In the genomic region with DNA sequence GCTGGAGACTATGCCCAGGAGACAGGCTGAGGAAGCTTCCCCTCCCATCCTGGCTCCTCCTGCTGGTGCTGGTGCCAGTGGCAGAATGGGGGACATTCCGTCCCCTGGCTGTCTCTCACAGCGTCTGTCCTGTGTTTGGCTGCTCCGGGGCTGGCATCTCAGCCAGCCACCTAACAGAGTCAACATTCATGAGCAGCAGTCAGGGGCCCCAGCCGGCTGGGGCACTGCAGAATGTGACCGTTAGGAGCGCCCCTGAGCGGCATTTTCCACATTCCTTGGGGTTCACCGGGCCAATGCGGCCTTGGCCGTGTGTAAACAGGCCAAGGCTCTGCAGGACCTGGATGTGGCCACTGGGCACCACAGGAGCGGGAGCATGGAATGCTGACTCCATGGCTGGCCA, we compare ENCODE assay signal across 8 mouse cellular contexts. TPM values are rescaled to one million over a fixed set of nuclear protein-coding genes. Genes with fewer than 3 reads are reported as not detected.
A peak's percentile ranks its signal among the peaks of the same experiment; 100 is the strongest.
DNase-seq lines count a peak whose midpoint lies in the region; ATAC-seq and TF ChIP-seq lines count a peak whose summit lies in the region.

No protein-coding gene starts in this region.

- no peaks in the 10 kb centered on the region for H3K36me3 ChIP-seq in testis, adult 2 months (ENCODE audit: control insufficient read depth, insufficient read depth, low read length)
- H3K36me3 ChIP-seq in heart, embryonic 14.5 days (ENCODE audit: control insufficient read depth, insufficient read depth, low read length), result no peaks in the 10 kb centered on the region

- DNase-seq in cerebellum, adult 11 months, result peak; percentile 38
- no peak for DNase-seq in testis, postnatal 14 days (ENCODE audit: low spot score)
- peak; percentile 60 to 65 for DNase-seq in layer of hippocampus, postnatal 10 days (ENCODE audit: low spot score in 2 of 2)
- DNase-seq in skeletal muscle tissue, adult 2 months (ENCODE audit: low read depth, low spot score), result peak; percentile 79
- no peak for DNase-seq in frontal cortex, postnatal 10 days (ENCODE audit: low spot score in 2 of 2)

- whole genome bisulfite sequencing in heart, embryonic 14.5 days, result 21% methylated on average over 11 of the region's 11 CpGs

- no peak overlapping the region for H3K27ac ChIP-seq in testis, adult 2 months (ENCODE audit: control insufficient read depth, insufficient read depth, low read depth, low read length)
- H3K27ac ChIP-seq in heart, embryonic 14.5 days (replicated peaks in 1 of 2; ENCODE audit: control insufficient read depth in 1 of 2, insufficient read depth in 1 of 2, low read depth in 2 of 2, low read length in 2 of 2), result peak overlapping the region; percentile 31 to 51; a peak in 3 of 4 replicates

- ATAC-seq in cerebellum, adult (ENCODE audit: insufficient number of reproducible peaks, low FRiP score, low TSS enrichment), result no peak
- peak; percentile 10; the same call in 1 of the 2 replicates for ATAC-seq in heart, embryonic 14.5 days (ENCODE audit: insufficient number of reproducible peaks, insufficient read depth, low FRiP score, low read depth)

- H3K27me3 ChIP-seq in testis, adult 2 months (ENCODE audit: control insufficient read depth, insufficient read depth, low read length), result no peaks in the 10 kb centered on the region
- H3K27me3 ChIP-seq in heart, embryonic 14.5 days (ENCODE audit: control insufficient read depth, insufficient read depth, low read length), result peaks cover 16% of the 10 kb centered on the region

- no peak overlapping the region for H3K9ac ChIP-seq in heart, embryonic 14.5 days (ENCODE audit: low read length)

- no peak for TF ChIP-seq POLR2A in testis, adult 2 months (IDR thresholded peaks at IDR 0.05; ENCODE audit: control insufficient read depth, low read depth, low read length)

- H3K4me3 ChIP-seq in testis, adult 2 months (ENCODE audit: control insufficient read depth, low read depth, low read length), result no peak overlapping the region
- no peak overlapping the region for H3K4me3 ChIP-seq in heart, embryonic 14.5 days (ENCODE audit: control insufficient read depth in 1 of 2, insufficient read depth in 1 of 2, low read depth in 1 of 2, low read length in 2 of 2)

- peak; percentile 21; the same call in 1 of the 2 replicates for TF ChIP-seq CTCF in testis, adult 2 months (IDR thresholded peaks at IDR 0.05; ENCODE audit: control insufficient read depth, insufficient read depth, insufficient replicate concordance, low read depth, low read length)

- no peak overlapping the region for H3K4me2 ChIP-seq in heart, embryonic 14.5 days (ENCODE audit: low read length)

- H3K4me1 ChIP-seq in testis, adult 2 months (ENCODE audit: control insufficient read depth, insufficient read depth, low read length), result peaks cover 9% of the 10 kb centered on the region
- peaks cover 26 to 40% of the 10 kb centered on the region in 2 experiments for H3K4me1 ChIP-seq in heart, embryonic 14.5 days (ENCODE audit: control insufficient read depth in 2 of 2, insufficient read depth in 2 of 2, low read length in 2 of 2)

- H3K9me3 ChIP-seq in heart, embryonic 14.5 days (ENCODE audit: control insufficient read depth, low read length), result no peaks in the 10 kb centered on the region

RNA-seq across cellular contexts. Expression of a gene that starts 47.9 kb away (rescaled TPM):
- 35.2 and 35.7 TPM in 2 replicates for polyA plus RNA-seq in testis, adult 2 months (2012; rRNA removed)
- 4.4 and 6.1 TPM in 2 replicates for polyA plus RNA-seq in heart, embryonic 14.5 days (2014; fragmentation: Nextera tagmentation; extraction: Ambion mirVana)
- total RNA-seq in layer of hippocampus, postnatal 10 days (2021), result 10 to 100 TPM; 25.7 to 27.2 TPM

Comparison
In these comparisons a context has a peak if more than half of its experiments do, and no peak if none do; other contexts are left out.
1. DNase-seq: peak in cerebellum, adult 11 months (single experiment), layer of hippocampus, postnatal 10 days (2 of 2) and skeletal muscle tissue, adult 2 months (single experiment); none in testis, postnatal 14 days (single experiment) and frontal cortex, postnatal 10 days (0 of 2).